Mouse (Mus musculus): ENCODE measurements at regions not wholly inside any gene's neighbourhood (a gene's known extent, or its start where the extent isn't known, plus 50 kb on each side); places are given as distances from the start of the nearest gene placed in this dataset.
A peak's percentile ranks its signal among the peaks of the same experiment; 100 is the strongest.

- Histone ChIP-seq H3K4me2 (replicated peaks; ENCODE audit: low read depth, low read length) (no peak overlapping the region), H3K27me3 (ENCODE audit: control insufficient read depth, insufficient read depth, low read length) (no peaks in the 10 kb centered on the region), H3K9ac (replicated peaks; ENCODE audit: low read depth, low read length) (no peak overlapping the region), H3K36me3 (ENCODE audit: control insufficient read depth, insufficient read depth, low read length) (no peaks in the 10 kb centered on the region), H3K9me3 (ENCODE audit: control insufficient read depth, low read depth, low read length) (no peaks in the 10 kb centered on the region), H3K4me1 (ENCODE audit: control insufficient read depth, insufficient read depth, low read length) (no peaks in the 10 kb centered on the region), H3K27ac (ENCODE audit: low read length) (no peak overlapping the region), H3K4me3 (ENCODE audit: low read depth, low read length) (no peak overlapping the region)
- WGBS: 77% methylated on average over 8 of the region's 8 CpGs
- ATAC-seq (ENCODE audit: insufficient number of reproducible peaks, insufficient read depth, low FRiP score, low read depth): no peak
Measured at GRCm38 (mm10) chr3:41241856-41242552, 159.2 kb upstream of the Pgrmc2 start.

GRCm38 (mm10) chr3:41239801-41240200, 157.0 kb upstream of the Pgrmc2 start:
- H3K27me3 ChIP-seq (ENCODE audit: control insufficient read depth, insufficient read depth, low read length): no peaks in the 10 kb centered on the region
- H3K9me3 ChIP-seq (ENCODE audit: control insufficient read depth, low read depth, low read length): no peaks in the 10 kb centered on the region
- no peak for ATAC-seq (ENCODE audit: insufficient number of reproducible peaks, insufficient read depth, low FRiP score, low read depth)
- no peak overlapping the region for H3K9ac ChIP-seq (replicated peaks; ENCODE audit: low read depth, low read length)
- no peaks in the 10 kb centered on the region for H3K36me3 ChIP-seq (ENCODE audit: control insufficient read depth, insufficient read depth, low read length)
- H3K4me3 ChIP-seq (ENCODE audit: low read depth, low read length): no peak overlapping the region
- H3K4me1 ChIP-seq (ENCODE audit: control insufficient read depth, insufficient read depth, low read length): no peaks in the 10 kb centered on the region
- no peak overlapping the region for H3K4me2 ChIP-seq (replicated peaks; ENCODE audit: low read depth, low read length)
- 44% methylated on average over 13 of the region's 13 CpGs for WGBS
- H3K27ac ChIP-seq (ENCODE audit: low read length): no peak overlapping the region

GRCm38 (mm10) chr3:41239246-41239645, 156.4 kb upstream of the Pgrmc2 start:
- H3K27me3 ChIP-seq (ENCODE audit: control insufficient read depth, insufficient read depth, low read length): no peaks in the 10 kb centered on the region
- WGBS: 87% methylated on average over 6 of the region's 6 CpGs
- no peak for ATAC-seq (ENCODE audit: insufficient number of reproducible peaks, insufficient read depth, low FRiP score, low read depth)
- H3K4me2 ChIP-seq (replicated peaks; ENCODE audit: low read depth, low read length): no peak overlapping the region
- no peak overlapping the region for H3K9ac ChIP-seq (replicated peaks; ENCODE audit: low read depth, low read length)
- H3K36me3 ChIP-seq (ENCODE audit: control insufficient read depth, insufficient read depth, low read length): no peaks in the 10 kb centered on the region
- H3K9me3 ChIP-seq (ENCODE audit: control insufficient read depth, low read depth, low read length): no peaks in the 10 kb centered on the region
- H3K4me3 ChIP-seq (ENCODE audit: low read depth, low read length): no peak overlapping the region
- no peak overlapping the region for H3K27ac ChIP-seq (ENCODE audit: low read length)
- no peaks in the 10 kb centered on the region for H3K4me1 ChIP-seq (ENCODE audit: control insufficient read depth, insufficient read depth, low read length)

- H3K27me3 ChIP-seq (ENCODE audit: control insufficient read depth, insufficient read depth, low read length): no peaks in the 10 kb centered on the region
- no peak overlapping the region for H3K9ac ChIP-seq (replicated peaks; ENCODE audit: low read depth, low read length)
- WGBS: 82% methylated on average over 7 of the region's 7 CpGs
- H3K4me3 ChIP-seq (ENCODE audit: low read depth, low read length): no peak overlapping the region
- H3K27ac ChIP-seq (ENCODE audit: low read length): no peak overlapping the region
- no peaks in the 10 kb centered on the region for H3K9me3 ChIP-seq (ENCODE audit: control insufficient read depth, low read depth, low read length)
- no peaks in the 10 kb centered on the region for H3K36me3 ChIP-seq (ENCODE audit: control insufficient read depth, insufficient read depth, low read length)
- H3K4me1 ChIP-seq (ENCODE audit: control insufficient read depth, insufficient read depth, low read length): no peaks in the 10 kb centered on the region
- no peak for ATAC-seq (ENCODE audit: insufficient number of reproducible peaks, insufficient read depth, low FRiP score, low read depth)
- no peak overlapping the region for H3K4me2 ChIP-seq (replicated peaks; ENCODE audit: low read depth, low read length)
Measured at GRCm38 (mm10) chr3:41238046-41238445, 155.2 kb upstream of the Pgrmc2 start.

GRCm38 (mm10) chr3:41235610-41236009, 152.8 kb upstream of the Pgrmc2 start:
- Histone ChIP-seq H3K9me3 (ENCODE audit: control insufficient read depth, low read depth, low read length) (no peaks in the 10 kb centered on the region), H3K9ac (replicated peaks; ENCODE audit: low read depth, low read length) (no peak overlapping the region), H3K4me2 (replicated peaks; ENCODE audit: low read depth, low read length) (no peak overlapping the region), H3K27me3 (ENCODE audit: control insufficient read depth, insufficient read depth, low read length) (no peaks in the 10 kb centered on the region), H3K4me3 (ENCODE audit: low read depth, low read length) (no peak overlapping the region), H3K36me3 (ENCODE audit: control insufficient read depth, insufficient read depth, low read length) (no peaks in the 10 kb centered on the region), H3K4me1 (ENCODE audit: control insufficient read depth, insufficient read depth, low read length) (no peaks in the 10 kb centered on the region), H3K27ac (ENCODE audit: low read length) (no peak overlapping the region)
- WGBS: 94% methylated on average over 2 of the region's 2 CpGs
- no peak for ATAC-seq (ENCODE audit: insufficient number of reproducible peaks, insufficient read depth, low FRiP score, low read depth)

GRCm38 (mm10) chr3:41234994-41235393, 152.1 kb upstream of the Pgrmc2 start:
- Histone ChIP-seq H3K4me2 (replicated peaks; ENCODE audit: low read depth, low read length) (no peak overlapping the region), H3K9me3 (ENCODE audit: control insufficient read depth, low read depth, low read length) (no peaks in the 10 kb centered on the region), H3K9ac (replicated peaks; ENCODE audit: low read depth, low read length) (no peak overlapping the region), H3K4me3 (ENCODE audit: low read depth, low read length) (no peak overlapping the region), H3K4me1 (ENCODE audit: control insufficient read depth, insufficient read depth, low read length) (no peaks in the 10 kb centered on the region), H3K36me3 (ENCODE audit: control insufficient read depth, insufficient read depth, low read length) (no peaks in the 10 kb centered on the region), H3K27me3 (ENCODE audit: control insufficient read depth, insufficient read depth, low read length) (no peaks in the 10 kb centered on the region), H3K27ac (ENCODE audit: low read length) (no peak overlapping the region)
- no peak for ATAC-seq (ENCODE audit: insufficient number of reproducible peaks, insufficient read depth, low FRiP score, low read depth)
- WGBS: 63% methylated on average over 9 of the region's 9 CpGs

- Histone ChIP-seq H3K36me3 (ENCODE audit: control insufficient read depth, insufficient read depth, low read length) (no peaks in the 10 kb centered on the region), H3K9ac (replicated peaks; ENCODE audit: low read depth, low read length) (no peak overlapping the region), H3K4me2 (replicated peaks; ENCODE audit: low read depth, low read length) (no peak overlapping the region), H3K9me3 (ENCODE audit: control insufficient read depth, low read depth, low read length) (no peaks in the 10 kb centered on the region), H3K4me1 (ENCODE audit: control insufficient read depth, insufficient read depth, low read length) (no peaks in the 10 kb centered on the region), H3K4me3 (ENCODE audit: low read depth, low read length) (no peak overlapping the region), H3K27me3 (ENCODE audit: control insufficient read depth, insufficient read depth, low read length) (no peaks in the 10 kb centered on the region), H3K27ac (ENCODE audit: low read length) (no peak overlapping the region)
- 75% methylated on average over 7 of the region's 7 CpGs for WGBS
- ATAC-seq (ENCODE audit: insufficient number of reproducible peaks, insufficient read depth, low FRiP score, low read depth): peak; percentile 37; the same call in 1 of the 2 replicates
Measured at GRCm38 (mm10) chr3:41234191-41234590, 151.3 kb upstream of the Pgrmc2 start.

GRCm38 (mm10) chr3:41233439-41233838, 150.6 kb upstream of the Pgrmc2 start:
- no peak for ATAC-seq (ENCODE audit: insufficient number of reproducible peaks, insufficient read depth, low FRiP score, low read depth)
- H3K9me3 ChIP-seq (ENCODE audit: control insufficient read depth, low read depth, low read length): no peaks in the 10 kb centered on the region
- no peak overlapping the region for H3K9ac ChIP-seq (replicated peaks; ENCODE audit: low read depth, low read length)
- WGBS: 77% methylated on average over 8 of the region's 8 CpGs
- no peaks in the 10 kb centered on the region for H3K36me3 ChIP-seq (ENCODE audit: control insufficient read depth, insufficient read depth, low read length)
- H3K4me3 ChIP-seq (ENCODE audit: low read depth, low read length): no peak overlapping the region
- H3K27me3 ChIP-seq (ENCODE audit: control insufficient read depth, insufficient read depth, low read length): no peaks in the 10 kb centered on the region
- H3K27ac ChIP-seq (ENCODE audit: low read length): no peak overlapping the region
- H3K4me2 ChIP-seq (replicated peaks; ENCODE audit: low read depth, low read length): no peak overlapping the region
- H3K4me1 ChIP-seq (ENCODE audit: control insufficient read depth, insufficient read depth, low read length): no peaks in the 10 kb centered on the region

GRCm38 (mm10) chr3:41230961-41231377, 148.1 kb upstream of the Pgrmc2 start:
- Histone ChIP-seq H3K4me2 (replicated peaks; ENCODE audit: low read depth, low read length) (no peak overlapping the region), H3K4me1 (ENCODE audit: control insufficient read depth, insufficient read depth, low read length) (no peaks in the 10 kb centered on the region), H3K9me3 (ENCODE audit: control insufficient read depth, low read depth, low read length) (no peaks in the 10 kb centered on the region), H3K4me3 (ENCODE audit: low read depth, low read length) (no peak overlapping the region), H3K36me3 (ENCODE audit: control insufficient read depth, insufficient read depth, low read length) (no peaks in the 10 kb centered on the region), H3K27ac (ENCODE audit: low read length) (no peak overlapping the region), H3K9ac (replicated peaks; ENCODE audit: low read depth, low read length) (no peak overlapping the region), H3K27me3 (ENCODE audit: control insufficient read depth, insufficient read depth, low read length) (no peaks in the 10 kb centered on the region)
- 94% methylated on average over 3 of the region's 3 CpGs for WGBS
- no peak for ATAC-seq (ENCODE audit: insufficient number of reproducible peaks, insufficient read depth, low FRiP score, low read depth)

Data from stomach, embryonic 14.5 days (tissue).